Mouse (Mus musculus) ES-E14 (cell line): ENCODE results near the gene Mgll. TPM values are rescaled to one million over a fixed set of nuclear protein-coding genes. Genes with fewer than 3 reads are reported as not detected.

Experiments
- DNase-seq: peaks from one replicate; pipeline ENCODE4 v3.0.0-alpha.2; 2013; ENCODE audit warnings: low read depth, low spot score
- H3K27ac ChIP-seq: 2 replicates; pipeline ENCODE4 v1.5.1; 2012; ENCODE audit warnings: low read depth, mild to moderate bottlenecking, low read length, moderate library complexity, mixed read lengths; ENCODE audit not compliant: poor library complexity, insufficient read depth, severe bottlenecking
- H3K36me3 ChIP-seq: 2 replicates; pipeline ENCODE4 v1.6.1; 2012; ENCODE audit warnings: mild to moderate bottlenecking, low read length, moderate library complexity, mixed read lengths; ENCODE audit not compliant: control insufficient read depth, poor library complexity, insufficient read depth, severe bottlenecking
- H3K4me1 ChIP-seq, 2 experiments: fragments of 150-350 bp in 1 of 2; sonication (generic) in 1 of 2; 2 replicates each; pipeline ENCODE4 v1.6.1; 2012; ENCODE audit warnings: low read length in 2 of 2, mild to moderate bottlenecking in 1 of 2, mixed read lengths in 1 of 2; ENCODE audit not compliant: control insufficient read depth in 2 of 2, insufficient read depth in 2 of 2, poor library complexity in 1 of 2
- H3K4me3 ChIP-seq, 2 experiments: fragments of 150-350 bp in 1 of 2; sonication (generic) in 1 of 2; 2 replicates each; pipeline ENCODE4 v1.5.1; 2012; ENCODE audit warnings: low read length in 2 of 2, low read depth in 1 of 2, mild to moderate bottlenecking in 1 of 2, mixed read lengths in 1 of 2; ENCODE audit not compliant: insufficient read depth in 1 of 2, poor library complexity in 1 of 2, severe bottlenecking in 1 of 2
- H3K9ac ChIP-seq: 2 replicates; pipeline ENCODE4 v1.6.1; 2012; ENCODE audit warnings: low read depth, mild to moderate bottlenecking, low read length, mixed read lengths; ENCODE audit not compliant: poor library complexity, insufficient read depth, severe bottlenecking
- H3K9me3 ChIP-seq: fragments of 150-350 bp; sonication (generic); 2 replicates; pipeline ENCODE4 v1.6.1; 2012; ENCODE audit warnings: low read depth, mild to moderate bottlenecking, low read length; ENCODE audit not compliant: control insufficient read depth, insufficient read depth
- CHD2 ChIP-seq: IDR thresholded peaks from 2 replicates; pipeline ENCODE4 v1.6.1; 2014; ENCODE audit warnings: mild to moderate bottlenecking, low read depth, low read length, inconsistent platforms
- HCFC1 ChIP-seq: IDR thresholded peaks from 2 replicates; pipeline ENCODE4 v1.6.1; 2012; ENCODE audit warnings: low read length, inconsistent platforms, borderline replicate concordance; ENCODE audit not compliant: insufficient read depth
- MAFK ChIP-seq: IDR thresholded peaks from 2 replicates; pipeline ENCODE4 v1.6.1; 2014; ENCODE audit warnings: mild to moderate bottlenecking, low read depth, low read length, inconsistent platforms; ENCODE audit not compliant: insufficient read depth
- ZC3H11A ChIP-seq: IDR thresholded peaks from 2 replicates; pipeline ENCODE4 v1.6.1; 2012; ENCODE audit warnings: low read depth, mild to moderate bottlenecking, inconsistent platforms, low read length, borderline replicate concordance
- ZNF384 ChIP-seq: IDR thresholded peaks from 2 replicates; pipeline ENCODE4 v1.6.1; 2012; ENCODE audit warnings: low read depth, low read length, inconsistent platforms
- in situ Hi-C, 2 experiments: fragments of 600-800 bp; cut with MboI; formaldehyde crosslinking; loops; one replicate each; pipeline ENCODE4 v1.15.1; 2025; ENCODE audit warnings: low sequenced_read_pairs in 2 of 2, inconsistent platforms in 1 of 2; ENCODE audit not compliant: unreplicated experiment in 2 of 2
- total RNA-seq: library from RNA; depleted of rRNA; stranded (reverse); fragments of 300-350 nt; gene quantifications from 2 replicates; pipeline ENCODE4 v1.2.3, GENCODE M21; 2012

Gene Mgll
- total RNA-seq, 1 experiment: 8.4 TPM

DNA sequence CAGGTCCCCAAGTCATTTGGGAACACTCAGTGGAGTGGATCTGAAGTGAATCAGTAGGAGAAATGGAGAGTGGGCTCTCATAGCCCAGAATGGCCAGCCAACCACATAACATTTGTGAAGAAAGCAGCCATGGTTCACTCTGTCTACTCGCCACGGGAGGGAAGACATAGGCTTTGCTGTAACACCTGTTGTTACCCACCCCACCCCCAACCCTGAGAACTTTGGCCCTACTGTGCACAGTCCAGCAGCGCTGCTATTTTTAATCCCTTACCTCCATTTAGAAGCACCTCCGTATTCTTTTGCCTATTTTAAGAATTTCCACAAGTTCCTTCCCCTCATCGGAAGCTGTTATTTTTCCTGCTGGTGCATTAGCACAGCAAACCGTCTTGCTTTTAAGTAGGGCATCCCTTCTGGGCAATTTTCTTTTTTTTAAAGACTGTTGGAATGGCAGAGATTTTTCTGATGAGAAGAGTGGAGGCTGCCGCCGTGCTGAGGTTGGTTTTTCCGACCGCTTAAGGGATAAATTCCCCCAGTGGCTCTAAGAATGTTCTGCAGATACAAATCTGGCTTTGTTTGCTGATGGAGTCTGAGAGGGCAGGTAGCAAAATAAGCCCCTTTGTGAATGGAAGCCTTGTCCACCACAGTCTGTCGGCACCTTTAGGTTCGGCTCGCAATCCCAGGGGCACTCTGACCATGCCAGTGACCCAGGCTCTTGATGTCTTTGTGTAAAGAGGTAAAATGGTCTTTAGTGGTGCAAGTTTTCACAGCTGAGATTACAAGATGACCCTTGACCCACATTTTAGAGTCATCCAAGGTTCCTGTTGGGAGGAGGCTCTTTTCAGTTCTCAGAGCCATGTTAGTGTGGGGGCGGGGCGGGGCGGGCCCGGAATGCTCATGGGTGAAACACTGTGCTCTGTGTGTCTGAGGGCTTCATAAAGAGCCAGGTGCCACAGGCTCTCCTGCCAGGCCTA, 8.7 kb downstream of the Mgll start:
- no peak overlapping the region for H3K27ac ChIP-seq
- no peak overlapping the region for H3K4me3 ChIP-seq
- in situ Hi-C loops: no loop called here
- TF ChIP-seq MAFK (no peak), ZC3H11A (no peak), HCFC1 (no peak), ZNF384 (no peak), CHD2 (no peak)
- DNase-seq: no peak
- H3K36me3 ChIP-seq: no peaks in the 10 kb centered on the region
- H3K4me1 ChIP-seq: no peaks in the 10 kb centered on the region; a peak in 1 of 4 replicates
- H3K9me3 ChIP-seq: no peaks in the 10 kb centered on the region
- H3K9ac ChIP-seq: no peak overlapping the region

DNA sequence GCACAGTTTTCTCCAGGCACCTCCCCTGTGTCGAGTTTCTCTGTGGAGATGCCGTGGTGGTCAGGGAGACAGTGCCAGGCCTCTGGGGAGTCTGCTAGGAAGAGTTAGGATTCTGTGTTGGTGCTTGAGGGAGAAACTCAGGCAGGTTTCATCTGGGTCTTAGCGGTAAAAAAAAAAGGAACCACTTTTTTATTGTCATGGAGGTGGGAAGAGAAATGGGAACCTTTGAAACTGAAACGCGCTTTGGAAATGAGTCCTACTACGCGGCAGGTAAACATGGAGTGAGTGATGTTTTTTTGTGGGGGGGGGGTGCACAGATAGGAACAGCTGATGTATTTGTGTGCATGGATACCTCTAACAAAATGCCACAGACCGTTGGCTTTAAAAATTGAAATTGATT, 12.1 kb downstream of the Mgll start:
- no peak for TF ChIP-seq ZNF384
- TF ChIP-seq HCFC1: no peak
- TF ChIP-seq ZC3H11A: no peak
- TF ChIP-seq MAFK: no peak
- TF ChIP-seq CHD2: no peak
- Histone ChIP-seq H3K9me3 (no peaks in the 10 kb centered on the region), H3K9ac (no peak overlapping the region), H3K4me3 (no peak overlapping the region), H3K4me1 (no peaks in the 10 kb centered on the region; a peak in 1 of 4 replicates), H3K36me3 (no peaks in the 10 kb centered on the region), H3K27ac (no peak overlapping the region; the same call in 1 of the 2 replicates)
- in situ Hi-C loops: no loop called here
- DNase-seq: no peak

DNA sequence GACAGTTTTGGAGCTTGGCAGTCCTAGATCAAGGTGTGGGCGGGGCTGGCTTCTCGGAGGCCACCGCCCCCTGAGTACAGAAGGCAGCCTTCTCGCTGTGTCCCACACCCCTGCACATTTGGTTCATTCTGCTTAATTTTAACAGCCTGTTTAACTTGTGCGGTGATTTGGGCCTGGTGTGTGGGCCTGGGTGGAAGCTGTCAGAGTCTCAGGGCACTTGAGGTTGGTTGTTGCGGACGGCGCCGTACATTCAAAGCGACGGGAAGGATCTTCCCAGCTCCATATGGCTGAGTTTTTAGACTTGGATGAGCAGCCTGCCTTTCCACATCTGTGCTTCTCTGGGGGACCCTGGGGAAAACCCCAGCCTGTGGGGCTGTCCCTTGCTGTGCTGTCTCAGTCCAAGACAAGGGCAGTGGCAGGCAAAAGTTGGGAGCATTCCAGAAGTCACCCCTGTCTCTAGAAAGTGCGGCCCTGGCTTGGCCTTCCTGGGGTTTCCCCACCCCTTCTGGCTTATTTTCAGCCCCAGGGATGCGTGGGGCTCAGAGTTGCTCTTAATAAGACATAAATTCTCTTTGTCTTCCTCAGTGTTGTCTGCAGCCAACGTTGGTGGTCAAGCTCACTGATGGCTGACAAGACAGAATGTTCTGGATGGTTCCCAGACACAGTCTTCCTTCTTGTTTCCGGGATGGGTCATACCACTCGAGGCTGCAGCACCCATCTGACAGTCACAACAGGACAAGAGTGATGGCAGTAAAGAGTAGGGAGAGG, 12.7 kb downstream of the Mgll start:
- no peak overlapping the region for H3K9ac ChIP-seq
- no peak for TF ChIP-seq CHD2
- no peak for TF ChIP-seq ZNF384
- TF ChIP-seq ZC3H11A: no peak
- no peak for TF ChIP-seq HCFC1
- TF ChIP-seq MAFK: no peak
- no peaks in the 10 kb centered on the region for H3K9me3 ChIP-seq
- no peak overlapping the region for H3K27ac ChIP-seq
- in situ Hi-C loops: no loop called here
- H3K36me3 ChIP-seq: no peaks in the 10 kb centered on the region
- no peak overlapping the region for H3K4me3 ChIP-seq
- no peak for DNase-seq
- no peaks in the 10 kb centered on the region; a peak in 1 of 4 replicates for H3K4me1 ChIP-seq

DNA sequence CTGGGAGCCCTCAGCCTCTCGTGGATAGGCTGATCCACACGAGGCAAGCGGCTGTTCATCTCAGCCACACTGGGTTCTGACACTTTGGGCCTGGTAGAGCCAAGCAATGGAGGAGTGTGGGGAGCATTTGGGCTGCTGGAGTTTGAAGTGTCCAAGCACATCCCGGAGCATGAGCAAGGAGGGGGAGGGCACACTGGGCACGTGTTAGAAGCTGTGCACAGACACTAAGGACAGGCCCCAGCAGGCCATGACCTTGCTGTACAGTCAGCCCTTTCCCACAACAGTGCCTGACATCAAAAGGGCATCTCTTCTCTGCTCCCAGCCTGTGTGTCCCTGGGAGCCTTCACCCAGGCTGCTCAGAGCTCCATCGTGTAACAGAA, 13.3 kb downstream of the Mgll start:
- DNase-seq: no peak
- H3K4me1 ChIP-seq: no peaks in the 10 kb centered on the region; a peak in 1 of 4 replicates
- H3K9me3 ChIP-seq: no peaks in the 10 kb centered on the region
- no peaks in the 10 kb centered on the region for H3K36me3 ChIP-seq
- no peak overlapping the region for H3K9ac ChIP-seq
- TF ChIP-seq MAFK (no peak), CHD2 (no peak), ZC3H11A (no peak), ZNF384 (no peak), HCFC1 (no peak)
- no peak overlapping the region for H3K27ac ChIP-seq
- in situ Hi-C loops: no loop called here
- H3K4me3 ChIP-seq: no peak overlapping the region
